Mouse (Mus musculus) kidney, adult 18-20 months (tissue): ENCODE data around the gene Olfr1029.
"Not testable (repeated sequence)": the region's sequence is repeated elsewhere in the genome, so short reads cannot be mapped to it uniquely, and the experiment has no call there.

Source experiments
- DNase-seq: peaks from one replicate; pipeline ENCODE4 v3.0.0; 2021

Gene Olfr1029

DNA sequence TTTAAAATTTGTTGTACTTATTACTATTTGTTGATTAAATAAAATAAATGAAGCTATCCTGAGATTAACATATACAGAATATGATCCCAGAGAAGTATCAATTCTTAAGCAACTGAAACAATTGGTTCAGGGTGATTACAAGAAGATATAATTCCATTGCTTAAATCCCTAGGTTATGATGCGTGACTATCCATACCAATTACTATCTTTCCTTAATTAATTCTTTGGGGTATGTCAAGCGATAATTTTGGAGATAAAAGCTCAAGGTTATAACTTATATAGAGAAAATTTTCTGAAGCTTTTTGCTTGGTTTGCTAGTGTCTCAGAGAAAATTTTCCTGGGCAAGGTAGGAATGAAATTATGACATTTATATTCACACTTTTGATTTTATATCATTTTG, at the start of gene Olfr1029:
Olfr1029 (plus strand) TSS at position 301 of the 400 bp plus-strand sequence.
- DNase-seq: no peak

DNA sequence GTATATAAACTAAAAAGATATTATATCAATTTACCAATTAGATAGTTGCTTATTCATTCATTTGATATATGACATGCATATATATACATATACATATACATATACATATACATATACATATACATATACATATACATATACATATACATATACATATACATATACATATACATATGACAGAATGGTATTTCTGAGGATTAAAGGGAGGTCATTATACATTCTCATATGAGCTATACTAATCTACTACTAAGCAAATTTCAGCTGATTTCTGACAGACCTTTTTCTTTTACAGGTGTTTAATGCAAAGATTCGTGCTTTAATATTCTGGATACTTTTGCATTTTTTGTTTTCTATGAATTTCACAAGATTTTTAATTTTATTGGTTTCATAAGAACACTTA, 23.6 kb upstream of the Olfr1029 start, which contains the start of gene Olfr1028:
Olfr1028 (plus strand) TSS at position 301 of the 400 bp plus-strand sequence.
- no peak for DNase-seq

- DNase-seq: no peak
Measured at GRCm38 (mm10) chr2:85978976-85979375, 5.3 kb downstream of the Olfr1029 start, which contains the start of gene Olfr1030. TSS of gene Olfr1030 (plus strand) at chr2:85979276.

DNA sequence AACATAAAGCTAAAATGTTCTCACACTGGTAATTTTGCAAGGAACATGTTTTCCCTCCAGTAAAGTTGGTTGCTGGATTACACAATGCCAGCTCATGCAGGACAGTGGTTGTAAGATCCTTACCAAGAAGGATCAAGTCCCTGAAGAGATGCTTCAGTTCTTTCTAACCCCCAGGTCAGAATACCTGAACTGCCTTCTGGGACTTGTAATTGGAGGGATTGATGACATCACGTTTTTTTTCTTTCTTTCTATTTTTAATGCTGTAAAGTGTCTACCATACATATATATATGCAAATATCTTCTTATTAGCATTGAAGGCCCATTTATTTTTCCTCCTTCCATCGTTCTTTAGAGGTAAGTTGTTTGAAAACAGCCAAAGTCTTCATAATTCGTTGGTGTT, 16.3 kb downstream of the Olfr1029 start, which contains the start of gene Olfr1031:
Olfr1031 (plus strand) TSS at position 301 of the 400 bp plus-strand sequence.
- DNase-seq: no peak

GRCm38 (mm10) chr2:86005240-86005639, 31.5 kb downstream of the Olfr1029 start, which contains the start of gene Olfr1032:
TSS of gene Olfr1032 (plus strand) at chr2:86005540.
- no peak for DNase-seq

DNA sequence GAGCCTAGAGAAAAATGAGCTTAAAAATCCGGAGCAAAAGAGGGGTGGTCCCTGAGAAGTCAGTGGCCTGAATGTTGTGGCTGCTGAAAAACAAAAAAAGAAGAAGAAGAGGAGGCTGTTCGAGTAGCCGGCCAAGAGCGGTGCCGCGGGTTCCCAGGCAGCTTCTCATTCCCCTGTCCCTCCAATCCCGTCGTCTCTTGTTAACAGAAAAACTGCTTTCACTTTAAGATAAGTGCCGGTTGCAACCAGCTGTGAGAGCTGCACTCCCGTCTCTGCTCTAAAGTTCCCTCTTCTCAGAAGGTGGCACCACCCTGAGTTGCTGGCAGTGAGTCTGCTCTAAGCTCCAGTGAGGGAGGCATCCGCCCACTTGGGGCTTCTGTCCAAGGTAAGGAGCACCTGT, 46.7 kb downstream of the Olfr1029 start, which contains the start of gene Olfr1033:
Olfr1033 (plus strand) TSS at position 228 of the 400 bp plus-strand sequence.
- peak; percentile 7 for DNase-seq

DNA sequence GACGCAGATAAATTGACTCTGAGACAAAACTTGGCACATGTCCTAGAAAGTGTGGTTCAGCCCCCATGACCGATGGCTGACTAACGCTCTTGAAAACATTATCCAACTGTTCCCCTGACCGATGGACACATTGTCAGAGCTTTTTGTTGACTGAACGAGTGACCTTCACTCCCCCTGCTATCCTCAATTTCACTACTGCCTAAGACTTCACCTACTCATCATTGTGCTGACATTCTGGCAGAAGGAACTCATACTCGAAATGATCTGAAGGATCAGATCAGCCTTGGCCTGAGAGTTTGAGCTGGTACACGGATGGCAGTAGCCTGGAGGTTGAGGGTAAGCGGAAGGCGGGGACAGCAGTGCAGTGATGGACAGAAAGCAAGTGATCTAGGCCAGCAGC, 47.8 kb downstream of the Olfr1029 start:
- DNase-seq: not testable (repeated sequence)
